Mouse (Mus musculus): ENCODE data around the gene Tead1. TPM values are rescaled to one million over a fixed set of nuclear protein-coding genes. Genes with fewer than 3 reads are reported as not detected.
A peak's percentile ranks its signal among the peaks of the same experiment; 100 is the strongest.

Tead1 gene
- total and polyA plus RNA-seq, 3 experiments = 39.5 to 195 (median 169) TPM

DNA sequence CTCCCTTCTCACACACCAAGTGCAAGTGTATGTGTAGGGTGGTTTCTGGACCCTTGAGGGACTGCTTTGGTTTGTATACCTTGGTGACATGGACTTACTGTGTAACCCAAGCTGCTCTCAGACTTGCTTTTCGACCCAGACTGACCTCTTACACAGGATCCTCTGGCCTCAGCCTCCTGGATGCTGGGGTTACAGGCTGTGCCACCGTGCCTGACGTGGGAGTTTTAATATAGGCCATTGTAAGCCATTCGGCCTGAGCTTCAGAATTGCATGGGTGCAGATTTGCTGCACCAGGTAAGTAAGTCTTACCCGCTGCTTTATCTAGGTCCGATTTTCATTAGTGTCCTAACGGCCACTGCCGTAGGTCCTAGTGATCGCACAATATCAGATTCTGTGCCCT is 71.0 kb downstream of the Tead1 start:
- H3K27me3 ChIP-seq (ENCODE audit: control insufficient read depth, insufficient read depth, low read length) = no peaks in the 10 kb centered on the region
- H3K4me1 ChIP-seq (ENCODE audit: control insufficient read depth, insufficient read depth, low read length) = peaks cover 9% of the 10 kb centered on the region
- H3K36me3 ChIP-seq (ENCODE audit: control insufficient read depth, insufficient read depth, low read length) = peaks cover 4% of the 10 kb centered on the region
- H3K9ac ChIP-seq (ENCODE audit: low read depth, low read length) = no peak overlapping the region
- TF ChIP-seq EP300 (IDR thresholded peaks at IDR 0.05; ENCODE audit: insufficient read depth, low read depth, low read length) (no peak), POLR2A (IDR thresholded peaks at IDR 0.05; ENCODE audit: insufficient read depth, low read depth, low read length) (no peak), CTCF (IDR thresholded peaks at IDR 0.05) (no peak)
- H3K79me2 ChIP-seq (replicated peaks; ENCODE audit: control insufficient read depth, insufficient read depth, low read length) = peaks cover 3% of the 10 kb centered on the region
- intact Hi-C loops (cut with DNase I) = no loop called here
- no peak overlapping the region for H3K27ac ChIP-seq
- 80% methylated on average over 9 of the region's 9 CpGs for WGBS
- DNase-seq = no peak
- no peak overlapping the region for H3K4me3 ChIP-seq

DNA sequence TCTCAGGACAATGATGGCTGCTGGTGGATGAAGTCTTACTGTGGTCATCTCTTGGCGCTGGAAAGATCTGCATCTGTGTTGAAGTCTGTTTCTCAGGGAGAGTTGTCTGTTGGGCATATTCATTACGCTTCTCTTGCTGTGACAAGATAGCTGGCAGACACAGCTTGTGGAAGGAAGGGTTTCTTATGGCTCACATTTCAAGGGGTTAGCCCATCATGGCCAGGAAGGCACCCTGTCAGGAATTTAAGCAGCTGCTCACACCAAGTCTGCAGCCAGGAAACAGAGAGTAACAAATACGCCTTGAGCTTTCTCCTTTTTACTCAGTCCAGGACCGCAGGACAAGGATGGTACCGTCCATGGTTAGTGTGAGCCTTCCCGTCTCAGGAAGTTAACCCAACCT is 73.2 kb downstream of the Tead1 start:
- H3K27me3 ChIP-seq (ENCODE audit: control insufficient read depth, insufficient read depth, low read length) = no peaks in the 10 kb centered on the region
- peaks cover 10% of the 10 kb centered on the region for H3K79me2 ChIP-seq (replicated peaks; ENCODE audit: control insufficient read depth, insufficient read depth, low read length)
- DNase-seq = no peak
- H3K36me3 ChIP-seq (ENCODE audit: control insufficient read depth, insufficient read depth, low read length) = peaks cover 9% of the 10 kb centered on the region
- intact Hi-C loops (cut with DNase I) = no loop called here
- peaks cover 9% of the 10 kb centered on the region for H3K4me1 ChIP-seq (ENCODE audit: control insufficient read depth, insufficient read depth, low read length)
- no peak overlapping the region for H3K9ac ChIP-seq (ENCODE audit: low read depth, low read length)
- 85% methylated on average over 6 of the region's 6 CpGs for WGBS
- TF ChIP-seq EP300 (IDR thresholded peaks at IDR 0.05; ENCODE audit: insufficient read depth, low read depth, low read length) (no peak), CTCF (IDR thresholded peaks at IDR 0.05) (no peak), POLR2A (IDR thresholded peaks at IDR 0.05; ENCODE audit: insufficient read depth, low read depth, low read length) (no peak)
- H3K4me3 ChIP-seq = no peak overlapping the region
- peak overlapping the region; percentile 88; the same call in 1 of the 2 replicates for H3K27ac ChIP-seq

DNA sequence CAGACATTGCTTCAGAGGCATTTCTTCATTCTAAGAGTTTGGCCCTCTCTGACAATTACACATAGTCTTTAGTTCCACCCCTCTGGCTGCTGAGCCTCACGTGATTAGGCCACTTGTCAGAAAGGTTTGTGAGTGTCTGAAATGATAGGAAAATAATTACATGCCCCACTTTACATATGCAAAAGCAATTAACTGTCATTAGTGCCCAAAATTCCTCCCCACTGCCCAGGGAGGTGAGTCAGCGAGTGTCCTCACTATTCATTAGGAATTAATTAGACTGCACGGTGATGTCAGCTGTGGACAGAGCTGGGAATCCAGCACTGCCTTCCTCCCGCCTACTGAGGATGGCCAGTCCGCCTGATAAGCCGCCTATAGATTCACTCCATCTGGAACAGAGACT is 74.2 kb downstream of the Tead1 start:
- Histone ChIP-seq H3K27me3 (ENCODE audit: control insufficient read depth, insufficient read depth, low read length) (no peaks in the 10 kb centered on the region), H3K36me3 (ENCODE audit: control insufficient read depth, insufficient read depth, low read length) (peaks cover 11% of the 10 kb centered on the region), H3K79me2 (replicated peaks; ENCODE audit: control insufficient read depth, insufficient read depth, low read length) (peaks cover 10% of the 10 kb centered on the region), H3K27ac (peak overlapping the region; percentile 88), H3K4me3 (no peak overlapping the region), H3K9ac (ENCODE audit: low read depth, low read length) (no peak overlapping the region; the same call in 1 of the 2 replicates), H3K4me1 (ENCODE audit: control insufficient read depth, insufficient read depth, low read length) (peaks cover 11% of the 10 kb centered on the region)
- no peak for TF ChIP-seq EP300 (IDR thresholded peaks at IDR 0.05; ENCODE audit: insufficient read depth, low read depth, low read length)
- no peak for TF ChIP-seq POLR2A (IDR thresholded peaks at IDR 0.05; ENCODE audit: insufficient read depth, low read depth, low read length)
- no peak for TF ChIP-seq CTCF (IDR thresholded peaks at IDR 0.05)
- WGBS = 42% methylated on average over 6 of the region's 6 CpGs
- intact Hi-C loops (cut with DNase I) = loop anchor here (1.0 kb wide), 1 partner anchor 10 kb away; no protein-coding TSS in a partner anchor
- no peak for DNase-seq

DNA sequence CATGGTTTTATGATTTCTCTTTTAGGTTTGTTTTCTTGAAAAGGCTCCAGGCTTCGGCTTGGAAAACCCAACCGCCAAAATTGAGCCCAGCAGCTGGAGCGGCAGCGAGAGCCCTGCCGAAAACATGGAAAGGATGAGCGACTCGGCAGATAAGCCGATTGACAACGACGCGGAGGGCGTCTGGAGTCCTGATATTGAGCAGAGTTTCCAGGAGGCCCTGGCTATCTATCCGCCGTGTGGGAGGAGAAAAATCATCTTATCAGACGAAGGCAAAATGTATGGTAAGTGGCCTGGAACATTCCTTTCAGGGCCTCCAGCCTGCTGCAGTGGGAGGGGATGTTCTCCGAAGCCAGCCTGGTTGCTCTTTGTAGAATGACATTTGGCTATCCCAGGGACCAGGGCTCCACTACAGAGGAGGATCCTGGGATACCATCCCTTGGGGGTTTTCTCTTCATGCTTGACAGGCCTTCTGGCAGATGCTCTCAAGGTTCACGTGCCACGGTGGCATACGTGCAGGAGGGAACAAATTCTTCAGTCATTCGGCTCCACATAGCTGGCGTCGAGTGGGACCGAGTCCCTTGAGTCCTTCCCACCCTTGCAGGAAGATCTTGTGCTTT is 80.3 kb downstream of the Tead1 start:
- intact Hi-C loops (cut with DNase I) = loop anchor here (2.0 kb wide), 1 partner anchor 17 kb away; no protein-coding TSS in a partner anchor
- no peak for DNase-seq
- H3K27ac ChIP-seq = peak overlapping the region; percentile 86
- no peak overlapping the region for H3K9ac ChIP-seq (ENCODE audit: low read depth, low read length)
- peaks cover 33% of the 10 kb centered on the region for H3K4me1 ChIP-seq (ENCODE audit: control insufficient read depth, insufficient read depth, low read length)
- WGBS = 60% methylated on average over 23 of the region's 23 CpGs
- peaks cover 10% of the 10 kb centered on the region for H3K79me2 ChIP-seq (replicated peaks; ENCODE audit: control insufficient read depth, insufficient read depth, low read length)
- no peak overlapping the region for H3K4me3 ChIP-seq
- H3K27me3 ChIP-seq (ENCODE audit: control insufficient read depth, insufficient read depth, low read length) = no peaks in the 10 kb centered on the region
- H3K36me3 ChIP-seq (ENCODE audit: control insufficient read depth, insufficient read depth, low read length) = peaks cover 19% of the 10 kb centered on the region
- 0 out of 2 replicates have a peak, but pooled peaks have one; percentile 22 for TF ChIP-seq EP300 (IDR thresholded peaks at IDR 0.05; ENCODE audit: insufficient read depth, low read depth, low read length)
- TF ChIP-seq CTCF (IDR thresholded peaks at IDR 0.05) = no peak

DNA sequence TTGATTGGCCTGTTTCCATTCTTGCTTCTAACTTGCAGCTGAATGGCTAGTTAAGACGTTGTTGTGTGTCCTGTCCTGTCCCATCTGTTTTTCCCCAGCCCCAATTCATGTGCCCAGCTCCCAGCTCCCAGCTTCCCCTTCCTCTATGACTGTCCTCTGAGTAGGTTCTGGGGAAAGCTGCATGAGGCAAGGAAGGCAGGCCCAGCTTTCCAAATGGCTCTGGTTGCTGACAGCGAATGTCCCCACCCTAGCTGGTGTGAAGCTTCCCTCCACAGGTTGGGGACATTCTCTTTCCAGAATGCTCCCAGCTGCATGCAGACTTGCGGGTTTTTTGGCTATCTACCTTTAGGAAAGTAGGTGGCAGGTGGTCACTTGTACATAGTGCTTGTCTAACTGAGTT is 81.2 kb downstream of the Tead1 start:
- Histone ChIP-seq H3K4me1 (ENCODE audit: control insufficient read depth, insufficient read depth, low read length) (peaks cover 32% of the 10 kb centered on the region), H3K9ac (ENCODE audit: low read depth, low read length) (no peak overlapping the region), H3K79me2 (replicated peaks; ENCODE audit: control insufficient read depth, insufficient read depth, low read length) (peaks cover 6% of the 10 kb centered on the region), H3K27me3 (ENCODE audit: control insufficient read depth, insufficient read depth, low read length) (no peaks in the 10 kb centered on the region), H3K36me3 (ENCODE audit: control insufficient read depth, insufficient read depth, low read length) (peaks cover 21% of the 10 kb centered on the region), H3K4me3 (no peak overlapping the region), H3K27ac (peak overlapping the region; percentile 86)
- WGBS = 63% methylated on average over 3 of the region's 3 CpGs
- no peak for DNase-seq
- intact Hi-C loops (cut with DNase I) = loop anchor here (2.0 to 5.0 kb wide), 2 partner anchors 79 to 107 kb away; no protein-coding TSS in a partner anchor
- no peak for TF ChIP-seq CTCF (IDR thresholded peaks at IDR 0.05)
- no peak for TF ChIP-seq POLR2A (IDR thresholded peaks at IDR 0.05; ENCODE audit: insufficient read depth, low read depth, low read length)

DNA sequence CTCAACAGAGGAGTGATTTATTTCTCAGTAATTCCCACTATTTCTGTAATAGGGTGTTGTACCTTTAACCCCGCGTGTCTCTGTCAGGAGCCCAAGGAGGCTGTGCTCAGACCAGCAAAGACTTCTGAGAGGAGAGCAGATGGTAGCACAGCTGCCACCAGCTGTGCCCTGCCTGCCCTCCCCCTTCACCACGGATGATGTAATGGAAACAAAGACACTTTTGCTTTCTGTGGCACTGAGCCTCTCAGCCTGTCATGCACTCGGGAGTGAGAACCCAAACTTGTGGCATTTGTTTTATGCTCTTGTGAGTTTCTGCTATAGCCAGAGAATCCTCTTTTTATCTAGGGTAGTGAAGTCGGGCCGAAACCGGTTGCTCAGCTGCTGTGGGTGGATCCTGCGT is 81.7 kb downstream of the Tead1 start:
- Histone ChIP-seq H3K27ac (peak overlapping the region; percentile 86), H3K27me3 (ENCODE audit: control insufficient read depth, insufficient read depth, low read length) (no peaks in the 10 kb centered on the region), H3K4me1 (ENCODE audit: control insufficient read depth, insufficient read depth, low read length) (peaks cover 32% of the 10 kb centered on the region), H3K9ac (ENCODE audit: low read depth, low read length) (peak overlapping the region; percentile 51; the same call in 1 of the 2 replicates), H3K79me2 (replicated peaks; ENCODE audit: control insufficient read depth, insufficient read depth, low read length) (peaks cover 7% of the 10 kb centered on the region), H3K4me3 (no peak overlapping the region), H3K36me3 (ENCODE audit: control insufficient read depth, insufficient read depth, low read length) (peaks cover 21% of the 10 kb centered on the region)
- intact Hi-C loops (cut with DNase I) = loop anchor here (2.0 to 5.0 kb wide), 2 partner anchors 80 to 107 kb away; no protein-coding TSS in a partner anchor
- WGBS = 40% methylated on average over 8 of the region's 8 CpGs
- peak; percentile 69 to 81 for DNase-seq
- TF ChIP-seq EP300 (IDR thresholded peaks at IDR 0.05; ENCODE audit: insufficient read depth, low read depth, low read length) = peak; percentile 100
- TF ChIP-seq POLR2A (IDR thresholded peaks at IDR 0.05; ENCODE audit: insufficient read depth, low read depth, low read length) = peak; percentile 43; the same call in 1 of the 2 replicates
- TF ChIP-seq CTCF (IDR thresholded peaks at IDR 0.05) = no peak

Measured in heart, adult 2 months (tissue).